Mouse (Mus musculus): ENCODE data around the gene Atp6v1g2.

DNA sequence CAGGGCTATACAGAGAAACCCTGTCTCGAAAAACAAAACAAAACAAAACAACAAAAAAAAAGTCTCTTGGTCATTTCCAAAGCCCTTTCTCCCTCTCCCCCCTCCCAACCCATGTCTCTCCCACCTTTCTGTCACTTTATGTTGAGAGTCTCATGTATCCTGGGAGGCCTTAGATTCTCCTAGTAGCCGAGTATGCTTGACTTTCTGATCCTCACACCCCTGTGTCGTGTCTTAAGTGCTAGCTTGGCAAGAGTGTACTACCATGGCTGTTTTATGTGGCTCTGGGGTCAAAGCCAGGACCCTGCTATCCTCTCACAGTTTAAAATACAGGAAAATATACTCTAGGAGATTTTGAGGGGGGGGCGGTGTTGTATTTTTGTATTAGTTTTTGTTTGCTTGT is 46.1 kb upstream of the Atp6v1g2 start:
- TF ChIP-seq CTCF (IDR thresholded peaks at IDR 0.05; ENCODE audit: borderline replicate concordance, insufficient read depth, low read depth, low read length) (no peak), POLR2A (IDR thresholded peaks at IDR 0.05; ENCODE audit: borderline replicate concordance, insufficient read depth, low read length) (no peak)

Measured in cerebellum, adult 2 months (tissue).